Mouse (Mus musculus): Measurements from ENCODE around the gene Aox1. TPM values are rescaled to one million over a fixed set of nuclear protein-coding genes. Genes with fewer than 3 reads are reported as not detected.
"Not testable (repeated sequence)": the region's sequence is repeated elsewhere in the genome, so short reads cannot be mapped to it uniquely, and the experiment has no call there.

Aox1 gene
- polyA plus RNA-seq, 1 experiment from 2014 or later = 0.31 TPM

DNA sequence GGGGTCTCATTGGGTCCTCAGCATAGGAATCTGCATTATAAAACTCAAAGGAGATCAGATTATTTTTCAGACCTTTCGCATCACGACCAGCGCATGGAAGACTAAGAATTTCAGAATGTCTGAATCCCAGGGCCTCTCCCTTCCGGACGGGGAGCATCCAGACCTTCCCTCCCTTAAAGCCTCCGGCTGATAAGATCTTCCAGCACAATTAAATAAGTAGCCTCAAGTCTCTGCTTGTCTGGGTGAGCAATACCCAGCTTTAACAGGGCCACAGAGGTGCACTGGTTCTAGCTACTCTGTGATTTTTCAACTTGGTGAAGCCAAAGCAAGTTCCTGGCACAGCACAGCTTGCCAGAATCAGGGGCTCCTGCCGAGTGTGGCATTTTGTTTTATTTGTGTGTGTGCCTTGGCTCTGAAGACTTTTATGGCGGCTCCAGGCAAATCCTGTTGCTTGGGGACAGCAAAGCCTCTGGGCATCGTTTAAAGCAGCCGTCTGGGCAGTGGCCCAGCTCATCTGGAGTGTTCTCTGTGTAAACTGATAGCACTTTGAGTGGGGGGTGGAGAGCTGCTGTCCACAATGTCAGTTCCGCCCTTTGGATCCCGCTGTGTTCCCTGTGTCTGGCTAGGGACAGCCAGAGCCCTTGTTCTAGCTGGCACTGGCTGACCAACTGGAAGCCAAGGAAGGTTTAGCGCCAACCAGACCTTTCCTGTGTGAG, 583 bp downstream of the Aox1 start:
- no peaks in the 10 kb centered on the region for H3K36me3 ChIP-seq (replicated peaks; ENCODE audit: control insufficient read depth, insufficient read depth)
- no peaks in the 10 kb centered on the region for H3K9me3 ChIP-seq (ENCODE audit: control insufficient read depth, low read length)
- peak; percentile 78 for ATAC-seq (ENCODE audit: low FRiP score)
- no peak overlapping the region; the same call in 1 of the 2 replicates for H3K4me3 ChIP-seq (replicated peaks; ENCODE audit: low read length)
- H3K9ac ChIP-seq = no peak overlapping the region
- H3K4me2 ChIP-seq (replicated peaks) = peak overlapping the region; percentile 42
- 36% methylated on average over 13 of the region's 13 CpGs for WGBS
- no peak overlapping the region for H3K27ac ChIP-seq
- H3K27me3 ChIP-seq (ENCODE audit: control insufficient read depth, insufficient read depth, low read length) = no peaks in the 10 kb centered on the region
- H3K4me1 ChIP-seq (replicated peaks; ENCODE audit: control insufficient read depth, insufficient read depth, low read length) = no peaks in the 10 kb centered on the region; the same call in 1 of the 2 replicates
- peak; percentile 63 for DNase-seq (ENCODE audit: low spot score)

DNA sequence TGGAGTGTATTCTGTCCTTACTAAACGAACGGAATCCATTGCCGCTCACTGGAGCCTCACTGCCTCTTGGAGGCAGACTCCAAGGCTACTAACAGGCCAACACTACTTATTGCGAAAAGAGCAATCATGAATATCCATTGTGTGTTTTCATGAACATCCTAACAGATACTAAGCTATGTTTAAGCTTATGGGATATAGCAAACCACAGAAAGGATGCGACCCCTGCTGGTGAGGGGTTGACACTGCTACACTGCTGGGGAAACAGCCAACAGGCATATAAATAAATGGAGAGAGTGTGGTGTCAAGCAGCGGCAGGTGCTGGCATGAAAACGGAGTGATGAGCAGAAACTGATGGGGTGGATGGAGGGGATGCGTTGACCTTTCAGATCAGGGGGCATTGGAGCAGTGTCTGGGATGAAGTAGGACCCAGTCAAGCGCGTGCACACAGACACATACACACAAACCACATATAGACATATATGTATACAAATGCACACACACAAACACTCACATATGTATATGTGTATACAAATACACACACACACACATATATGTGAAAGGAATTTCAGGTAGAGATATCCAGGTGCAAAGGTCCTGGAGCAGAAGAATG, 1.5 kb downstream of the Aox1 start:
- H3K4me1 ChIP-seq (replicated peaks; ENCODE audit: control insufficient read depth, insufficient read depth, low read length) = no peaks in the 10 kb centered on the region; the same call in 1 of the 2 replicates
- ATAC-seq (ENCODE audit: low FRiP score) (peak; percentile 68), DNase-seq (ENCODE audit: low spot score) (peak; percentile 79)
- 63% methylated on average over 10 of the region's 10 CpGs for WGBS
- no peak overlapping the region for H3K4me3 ChIP-seq (replicated peaks; ENCODE audit: low read length)
- H3K9me3 ChIP-seq (ENCODE audit: control insufficient read depth, low read length) = no peaks in the 10 kb centered on the region
- no peak overlapping the region for H3K9ac ChIP-seq
- no peaks in the 10 kb centered on the region for H3K36me3 ChIP-seq (replicated peaks; ENCODE audit: control insufficient read depth, insufficient read depth)
- no peaks in the 10 kb centered on the region for H3K27me3 ChIP-seq (ENCODE audit: control insufficient read depth, insufficient read depth, low read length)
- H3K27ac ChIP-seq = no peak overlapping the region
- no peak overlapping the region for H3K4me2 ChIP-seq (replicated peaks)

DNA sequence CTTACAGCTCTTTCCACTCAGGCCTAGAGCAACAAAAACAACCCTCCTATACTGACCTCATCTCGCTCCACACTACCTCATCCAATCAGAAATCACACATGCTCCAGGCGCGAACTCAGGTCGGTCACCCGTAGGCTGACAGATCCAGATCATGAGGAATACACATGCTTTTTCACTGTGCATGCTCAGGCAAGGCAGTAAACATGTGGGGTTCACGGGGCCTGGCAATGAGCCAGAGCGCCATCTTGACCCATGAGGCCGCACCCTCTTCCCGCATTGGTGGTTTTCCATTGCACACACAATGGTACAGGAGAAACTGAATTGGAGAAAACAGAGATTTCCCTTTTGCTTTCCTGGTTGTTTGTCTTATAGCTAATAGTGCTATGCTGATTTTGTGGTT, 7.6 kb downstream of the Aox1 start:
- H3K9ac ChIP-seq; ATAC-seq (ENCODE audit: low FRiP score); DNase-seq (ENCODE audit: low spot score); H3K4me3 ChIP-seq (replicated peaks; ENCODE audit: low read length); H3K9me3 ChIP-seq (ENCODE audit: control insufficient read depth, low read length); H3K4me2 ChIP-seq (replicated peaks); H3K36me3 ChIP-seq (replicated peaks; ENCODE audit: control insufficient read depth, insufficient read depth); H3K27ac ChIP-seq; H3K27me3 ChIP-seq (ENCODE audit: control insufficient read depth, insufficient read depth, low read length); H3K4me1 ChIP-seq (replicated peaks; ENCODE audit: control insufficient read depth, insufficient read depth, low read length): not testable (repeated sequence)
- WGBS = 96% methylated on average over 9 of the region's 9 CpGs

DNA sequence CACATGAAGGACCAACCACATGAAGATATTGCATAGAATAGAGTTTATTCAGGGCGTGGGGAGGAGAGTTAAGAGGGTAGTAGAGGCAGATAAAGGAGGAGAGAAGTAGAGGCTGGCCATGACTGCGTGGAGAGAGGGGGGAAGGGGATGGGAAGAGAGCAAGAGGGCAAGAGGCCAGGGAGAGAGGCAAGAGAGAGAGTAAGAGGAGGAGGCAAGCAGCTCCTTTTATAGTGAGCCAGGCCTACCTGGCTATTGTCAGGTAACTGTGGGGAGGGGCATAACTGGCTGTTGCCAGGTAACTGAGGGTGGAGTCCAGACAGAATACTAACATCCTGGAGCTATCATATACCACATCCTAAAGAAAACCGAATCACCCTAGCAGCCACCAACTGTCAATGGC, 15.3 kb downstream of the Aox1 start:
- no peak for ATAC-seq (ENCODE audit: low FRiP score)
- Histone ChIP-seq H3K4me1 (replicated peaks; ENCODE audit: control insufficient read depth, insufficient read depth, low read length) (no peaks in the 10 kb centered on the region), H3K27me3 (ENCODE audit: control insufficient read depth, insufficient read depth, low read length) (no peaks in the 10 kb centered on the region)

DNA sequence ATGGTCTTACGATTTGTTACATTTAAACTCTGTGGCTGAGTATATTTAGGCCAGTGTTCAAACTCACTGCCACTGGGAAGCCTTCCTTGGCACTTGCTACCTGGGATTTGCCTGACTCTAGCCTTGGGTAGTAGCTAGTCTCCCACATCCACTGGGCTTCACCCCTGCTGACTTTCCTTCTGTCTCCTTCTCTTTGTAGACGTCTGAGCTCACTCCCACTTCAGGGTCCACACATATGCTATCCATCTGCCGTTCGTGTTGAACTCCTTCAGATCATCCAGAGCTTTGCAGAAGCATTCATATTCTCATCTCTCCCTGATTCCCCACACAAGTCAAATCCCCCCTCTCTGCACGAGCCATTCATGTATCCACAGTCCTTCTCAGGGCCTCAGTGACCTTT, 15.8 kb downstream of the Aox1 start:
- H3K27ac ChIP-seq = no peak overlapping the region
- no peaks in the 10 kb centered on the region for H3K27me3 ChIP-seq (ENCODE audit: control insufficient read depth, insufficient read depth, low read length)
- DNase-seq (ENCODE audit: low spot score) (no peak), ATAC-seq (ENCODE audit: low FRiP score) (no peak)
- H3K9ac ChIP-seq = no peak overlapping the region
- H3K9me3 ChIP-seq (ENCODE audit: control insufficient read depth, low read length) = no peaks in the 10 kb centered on the region
- H3K4me3 ChIP-seq (replicated peaks; ENCODE audit: low read length) = no peak overlapping the region
- H3K4me2 ChIP-seq (replicated peaks) = no peak overlapping the region
- H3K36me3 ChIP-seq (replicated peaks; ENCODE audit: control insufficient read depth, insufficient read depth) = no peaks in the 10 kb centered on the region
- WGBS = 59% methylated on average over 5 of the region's 5 CpGs
- H3K4me1 ChIP-seq (replicated peaks; ENCODE audit: control insufficient read depth, insufficient read depth, low read length) = no peaks in the 10 kb centered on the region

More for the DNA sequence above, 15.3 kb downstream of the Aox1 start:
- Histone ChIP-seq H3K4me2 (replicated peaks) (no peak overlapping the region), H3K9me3 (ENCODE audit: control insufficient read depth, low read length) (no peaks in the 10 kb centered on the region), H3K9ac (no peak overlapping the region), H3K36me3 (replicated peaks; ENCODE audit: control insufficient read depth, insufficient read depth) (no peaks in the 10 kb centered on the region), H3K4me3 (replicated peaks; ENCODE audit: low read length) (no peak overlapping the region), H3K27ac (no peak overlapping the region)
- no peak for DNase-seq (ENCODE audit: low spot score)
- 77% methylated on average over 3 of the region's 3 CpGs for WGBS

DNA sequence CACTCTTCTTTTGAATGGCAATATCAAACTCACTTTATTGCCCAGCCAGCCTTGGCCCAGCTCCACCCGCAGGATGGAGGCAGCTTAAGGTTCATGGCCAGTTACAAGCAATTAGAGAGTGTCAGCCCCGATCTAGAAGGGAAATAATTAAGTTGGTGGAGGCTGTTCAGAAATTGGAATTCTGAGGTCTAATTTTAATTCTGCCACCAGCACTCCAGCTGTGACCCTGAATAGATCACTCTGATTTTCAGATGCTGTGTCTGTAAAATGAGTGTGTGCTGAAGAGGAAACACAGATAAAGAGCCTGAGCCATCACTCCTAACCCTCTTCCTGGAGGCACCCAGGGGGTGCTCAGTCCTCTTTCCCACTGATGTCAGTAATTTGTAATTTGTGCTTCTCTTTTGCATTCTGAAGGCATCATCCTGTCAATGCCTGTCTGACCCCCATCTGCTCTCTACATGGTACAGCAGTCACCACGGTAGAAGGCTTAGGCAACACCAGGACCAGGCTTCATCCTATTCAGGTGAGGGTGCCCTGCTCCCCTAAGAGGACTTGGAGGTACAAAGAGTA, 17.1 kb downstream of the Aox1 start:
- peak; percentile 47; the same call in 1 of the 2 replicates for ATAC-seq (ENCODE audit: low FRiP score)
- no peaks in the 10 kb centered on the region for H3K36me3 ChIP-seq (replicated peaks; ENCODE audit: control insufficient read depth, insufficient read depth)
- 38% methylated on average over 3 of the region's 3 CpGs for WGBS
- H3K4me2 ChIP-seq (replicated peaks) = no peak overlapping the region
- H3K27me3 ChIP-seq (ENCODE audit: control insufficient read depth, insufficient read depth, low read length) = no peaks in the 10 kb centered on the region
- no peak overlapping the region for H3K4me3 ChIP-seq (replicated peaks; ENCODE audit: low read length)
- no peak overlapping the region for H3K27ac ChIP-seq
- DNase-seq (ENCODE audit: low spot score) = no peak
- H3K9ac ChIP-seq = no peak overlapping the region
- no peaks in the 10 kb centered on the region for H3K9me3 ChIP-seq (ENCODE audit: control insufficient read depth, low read length)
- no peaks in the 10 kb centered on the region for H3K4me1 ChIP-seq (replicated peaks; ENCODE audit: control insufficient read depth, insufficient read depth, low read length)

DNA sequence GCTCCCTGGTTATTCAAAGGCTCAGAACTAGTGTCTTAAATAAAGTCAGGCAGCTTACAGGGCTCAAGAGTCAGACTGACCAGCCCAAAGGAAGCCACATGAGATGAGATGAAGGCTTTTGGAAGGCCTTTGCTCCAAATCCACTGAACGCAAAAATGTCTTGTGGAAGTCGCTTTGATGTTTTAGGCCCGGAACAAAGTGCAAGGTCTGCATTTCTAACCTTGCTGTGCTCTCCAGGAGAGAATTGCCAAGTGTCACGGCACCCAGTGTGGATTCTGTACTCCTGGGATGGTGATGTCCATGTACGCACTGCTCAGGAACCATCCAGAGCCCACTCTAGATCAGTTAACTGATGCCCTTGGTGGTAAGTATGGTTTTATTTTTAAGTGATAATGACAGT, 19.4 kb downstream of the Aox1 start:
- Histone ChIP-seq H3K4me2 (replicated peaks) (no peak overlapping the region), H3K27me3 (ENCODE audit: control insufficient read depth, insufficient read depth, low read length) (no peaks in the 10 kb centered on the region), H3K27ac (no peak overlapping the region), H3K36me3 (replicated peaks; ENCODE audit: control insufficient read depth, insufficient read depth) (no peaks in the 10 kb centered on the region), H3K4me3 (replicated peaks; ENCODE audit: low read length) (no peak overlapping the region), H3K4me1 (replicated peaks; ENCODE audit: control insufficient read depth, insufficient read depth, low read length) (no peaks in the 10 kb centered on the region), H3K9ac (no peak overlapping the region), H3K9me3 (ENCODE audit: control insufficient read depth, low read length) (no peaks in the 10 kb centered on the region)
- WGBS = 91% methylated on average over 5 of the region's 5 CpGs
- ATAC-seq (ENCODE audit: low FRiP score) = no peak
- no peak for DNase-seq (ENCODE audit: low spot score)

DNA sequence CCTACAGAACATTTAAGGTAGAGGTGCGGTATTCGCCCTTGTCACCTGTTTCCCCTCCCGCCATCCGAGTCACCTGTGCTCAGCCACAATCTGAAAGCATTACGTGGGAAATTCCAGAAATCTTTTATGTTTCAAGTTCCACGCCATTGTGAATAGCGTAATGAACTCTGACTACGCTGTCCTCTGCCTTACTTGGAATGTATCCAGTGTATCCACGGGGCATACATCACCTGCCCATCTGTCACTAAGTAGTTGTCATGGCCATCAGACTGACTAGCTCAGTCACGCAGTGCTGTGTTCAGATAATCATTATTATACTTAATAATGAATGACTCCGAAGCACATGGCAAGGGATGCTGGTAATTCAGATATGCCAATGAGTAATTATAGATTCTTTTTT, 25.9 kb downstream of the Aox1 start:
- no peaks in the 10 kb centered on the region for H3K27me3 ChIP-seq (ENCODE audit: control insufficient read depth, insufficient read depth, low read length)
- H3K9ac ChIP-seq = no peak overlapping the region
- no peak overlapping the region for H3K27ac ChIP-seq
- H3K36me3 ChIP-seq (replicated peaks; ENCODE audit: control insufficient read depth, insufficient read depth) = no peaks in the 10 kb centered on the region
- 0 out of 2 replicates have a peak, but pooled peaks cover 9% of the 10 kb centered on the region for H3K4me1 ChIP-seq (replicated peaks; ENCODE audit: control insufficient read depth, insufficient read depth, low read length)
- no peak for ATAC-seq (ENCODE audit: low FRiP score)
- H3K4me2 ChIP-seq (replicated peaks) = no peak overlapping the region
- no peaks in the 10 kb centered on the region for H3K9me3 ChIP-seq (ENCODE audit: control insufficient read depth, low read length)
- no peak overlapping the region for H3K4me3 ChIP-seq (replicated peaks; ENCODE audit: low read length)
- WGBS = 64% methylated on average over 11 of the region's 11 CpGs
- no peak for DNase-seq (ENCODE audit: low spot score)

DNA sequence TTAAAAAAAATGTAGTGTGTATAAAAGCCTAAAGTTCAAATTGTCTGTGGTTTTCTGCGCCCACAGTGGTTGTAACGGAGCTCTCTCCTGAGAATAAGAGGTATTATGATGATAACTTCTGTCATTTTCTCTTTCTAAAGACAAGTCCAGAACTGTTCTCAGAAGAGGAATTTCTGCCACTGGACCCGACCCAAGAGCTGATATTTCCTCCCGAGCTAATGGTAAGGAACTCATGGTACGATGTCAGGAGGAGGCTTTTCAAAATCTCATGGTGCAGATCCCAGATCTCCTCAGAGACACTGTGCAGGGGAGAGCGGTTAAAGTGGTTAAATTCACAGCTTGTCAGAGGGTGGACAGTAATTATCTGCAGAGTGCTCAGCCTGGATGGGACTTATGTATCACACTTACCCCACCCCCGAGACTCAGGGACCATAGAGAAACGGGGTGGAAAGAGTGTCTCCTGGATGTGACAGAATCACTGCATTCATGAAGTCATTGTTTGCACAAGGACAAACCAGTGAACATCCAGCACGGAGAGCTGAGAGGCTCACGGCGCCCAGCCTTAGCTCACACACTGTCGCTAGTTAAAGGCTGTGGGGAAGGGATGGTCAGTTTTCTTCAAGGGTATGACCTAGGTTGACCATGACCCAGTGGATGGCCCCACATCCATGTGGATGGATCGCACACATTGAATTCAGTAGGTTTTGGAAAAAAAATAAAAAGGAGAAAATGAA, 26.5 kb downstream of the Aox1 start:
- Histone ChIP-seq H3K27ac (no peak overlapping the region), H3K27me3 (ENCODE audit: control insufficient read depth, insufficient read depth, low read length) (no peaks in the 10 kb centered on the region), H3K9ac (no peak overlapping the region), H3K4me2 (replicated peaks) (no peak overlapping the region), H3K36me3 (replicated peaks; ENCODE audit: control insufficient read depth, insufficient read depth) (no peaks in the 10 kb centered on the region), H3K4me3 (replicated peaks; ENCODE audit: low read length) (no peak overlapping the region), H3K9me3 (ENCODE audit: control insufficient read depth, low read length) (no peaks in the 10 kb centered on the region), H3K4me1 (replicated peaks; ENCODE audit: control insufficient read depth, insufficient read depth, low read length) (0 out of 2 replicates have a peak, but pooled peaks cover 9% of the 10 kb centered on the region)
- DNase-seq (ENCODE audit: low spot score) (no peak), ATAC-seq (ENCODE audit: low FRiP score) (no peak)
- WGBS = 78% methylated on average over 13 of the region's 13 CpGs

All from hindbrain, embryonic 14.5 days (tissue).